Mouse (Mus musculus): Measurements from ENCODE around the gene Efcab2.

The Efcab2 gene

GRCm38 (mm10) chr1:178485138-178485867 lies 79.4 kb downstream of the Efcab2 start:
- DNase-seq (ENCODE audit: low spot score): peak; percentile 2

DNA sequence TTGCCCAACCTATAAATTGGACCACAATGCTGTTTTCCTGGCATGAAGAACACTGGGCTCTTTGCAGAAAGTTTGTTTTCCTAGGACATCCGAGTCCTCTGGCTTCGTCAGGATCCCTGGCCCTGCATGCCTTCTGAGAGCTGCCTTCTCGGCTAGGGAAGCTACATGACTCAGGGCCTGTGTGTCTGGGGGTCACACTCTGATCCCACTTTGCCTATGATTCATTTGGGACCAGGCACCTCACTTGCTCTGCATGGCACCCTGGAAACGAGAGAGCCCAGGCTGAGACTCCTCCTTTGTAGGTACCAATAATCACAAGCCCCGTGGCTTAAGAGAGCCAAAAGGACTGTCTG lies 80.0 kb downstream of the Efcab2 start:
- no peak for DNase-seq (ENCODE audit: low spot score)

DNA sequence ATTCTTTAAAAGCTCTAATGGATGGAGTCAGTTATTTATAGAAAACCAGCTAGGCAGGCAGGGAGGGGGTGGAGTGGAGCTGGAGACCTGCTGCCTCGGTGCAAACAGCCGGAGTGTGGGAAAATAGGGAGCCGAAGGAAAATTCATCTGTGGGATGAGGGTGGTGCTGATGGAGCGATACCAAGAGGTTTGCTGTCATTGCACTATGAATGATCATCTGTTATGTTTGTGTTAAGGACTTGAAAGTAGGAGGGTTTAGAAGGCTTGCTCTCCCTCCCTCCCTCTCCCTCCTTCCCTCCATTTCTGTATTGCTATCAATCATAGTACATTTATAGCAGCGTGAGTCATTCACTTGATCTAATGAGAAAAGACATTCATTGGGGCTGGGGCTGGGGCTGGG lies 80.9 kb downstream of the Efcab2 start:
- DNase-seq (ENCODE audit: low spot score): no peak

GRCm38 (mm10) chr1:178489127-178489526 lies 83.2 kb downstream of the Efcab2 start:
- no peak for DNase-seq (ENCODE audit: low spot score)

GRCm38 (mm10) chr1:178491733-178492132 lies 85.8 kb downstream of the Efcab2 start:
- no peak for DNase-seq (ENCODE audit: low spot score)

GRCm38 (mm10) chr1:178492493-178492892 lies 86.6 kb downstream of the Efcab2 start:
- no peak for DNase-seq (ENCODE audit: low spot score)

- DNase-seq (ENCODE audit: low spot score): no peak
These were observed 90.3 kb downstream of the Efcab2 start for GRCm38 (mm10) chr1:178496186-178496585.

- DNase-seq (ENCODE audit: low spot score): peak; percentile 52
These were observed 91.0 kb downstream of the Efcab2 start for GRCm38 (mm10) chr1:178496841-178497240.

DNA sequence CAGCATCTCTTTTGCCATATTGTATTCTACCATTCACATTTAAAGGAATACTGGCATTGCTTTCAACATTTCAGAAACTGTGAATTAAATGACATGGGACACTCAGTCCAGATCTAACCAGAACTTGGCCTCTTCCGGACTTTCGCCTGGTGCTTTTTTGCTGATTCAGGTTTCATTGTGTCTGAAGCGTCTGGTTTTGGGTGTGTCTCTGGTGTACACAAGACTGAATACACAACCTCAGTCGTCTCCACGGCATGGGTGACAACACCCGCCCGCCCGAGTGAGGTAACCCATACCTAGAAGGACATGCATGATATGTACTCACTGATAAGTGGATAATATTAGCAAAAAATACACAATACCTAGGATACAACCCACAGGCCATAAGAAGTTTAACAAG lies 101.1 kb downstream of the Efcab2 start:
- DNase-seq (ENCODE audit: low spot score): no peak

- no peak for DNase-seq (ENCODE audit: low spot score)
These were observed 106.6 kb downstream of the Efcab2 start for GRCm38 (mm10) chr1:178512323-178513031.

DNA sequence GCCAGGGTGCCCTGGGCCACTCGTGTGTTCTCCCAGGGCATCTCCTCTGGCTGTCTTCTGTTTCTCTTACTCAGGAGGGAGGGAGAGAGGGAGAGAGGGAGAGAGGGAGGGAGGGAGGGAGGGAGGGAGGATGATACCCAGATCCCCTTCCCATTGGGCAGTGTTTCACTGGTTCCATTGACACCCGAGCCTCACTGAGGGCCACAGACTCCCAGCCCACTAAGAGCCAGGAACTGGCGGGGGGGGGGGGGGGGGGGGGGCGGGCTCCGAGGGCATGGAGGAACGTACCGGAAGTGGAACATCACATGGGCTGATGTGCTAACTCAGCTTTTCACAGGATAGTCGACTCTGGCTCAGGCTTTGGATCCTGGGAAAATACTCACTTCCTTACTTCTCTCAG lies 108.1 kb downstream of the Efcab2 start:
- DNase-seq (ENCODE audit: low spot score): no peak

- DNase-seq (ENCODE audit: low spot score): no peak
These were observed 110.0 kb downstream of the Efcab2 start for GRCm38 (mm10) chr1:178515839-178516238.

GRCm38 (mm10) chr1:178522389-178522788 lies 116.5 kb downstream of the Efcab2 start:
- no peak for DNase-seq (ENCODE audit: low spot score)

DNA sequence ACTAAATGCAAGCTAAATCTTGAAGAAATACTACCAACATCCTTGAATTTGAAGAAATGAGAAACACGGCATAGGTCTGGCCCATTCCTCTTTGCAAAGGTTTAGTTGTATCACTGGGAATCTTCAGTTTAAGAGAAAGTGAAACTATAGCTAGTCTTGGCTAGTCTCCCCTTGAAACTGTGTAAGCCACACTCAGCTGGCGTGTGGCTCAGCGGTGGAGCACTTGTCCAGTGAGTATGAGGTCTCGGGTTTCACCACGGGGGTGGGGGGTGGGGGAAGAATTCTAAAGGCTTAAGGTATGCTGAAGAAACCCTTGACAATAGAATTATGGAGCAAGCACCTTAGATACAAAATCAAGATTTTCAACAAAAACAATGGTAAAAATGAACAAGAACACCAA lies 117.3 kb downstream of the Efcab2 start:
- DNase-seq (ENCODE audit: low spot score): no peak

- DNase-seq (ENCODE audit: low spot score): peak; percentile 83
These were observed 121.3 kb downstream of the Efcab2 start for GRCm38 (mm10) chr1:178527185-178527546.

GRCm38 (mm10) chr1:178527547-178528361 lies 121.9 kb downstream of the Efcab2 start:
- peak; percentile 34 for DNase-seq (ENCODE audit: low spot score)

- peak; percentile 77 for DNase-seq (ENCODE audit: low spot score)
These were observed 122.8 kb downstream of the Efcab2 start, which contains the start of gene Kif26b for GRCm38 (mm10) chr1:178528431-178529351. Gene Kif26b (plus strand): TSS chr1:178529125.

DNA sequence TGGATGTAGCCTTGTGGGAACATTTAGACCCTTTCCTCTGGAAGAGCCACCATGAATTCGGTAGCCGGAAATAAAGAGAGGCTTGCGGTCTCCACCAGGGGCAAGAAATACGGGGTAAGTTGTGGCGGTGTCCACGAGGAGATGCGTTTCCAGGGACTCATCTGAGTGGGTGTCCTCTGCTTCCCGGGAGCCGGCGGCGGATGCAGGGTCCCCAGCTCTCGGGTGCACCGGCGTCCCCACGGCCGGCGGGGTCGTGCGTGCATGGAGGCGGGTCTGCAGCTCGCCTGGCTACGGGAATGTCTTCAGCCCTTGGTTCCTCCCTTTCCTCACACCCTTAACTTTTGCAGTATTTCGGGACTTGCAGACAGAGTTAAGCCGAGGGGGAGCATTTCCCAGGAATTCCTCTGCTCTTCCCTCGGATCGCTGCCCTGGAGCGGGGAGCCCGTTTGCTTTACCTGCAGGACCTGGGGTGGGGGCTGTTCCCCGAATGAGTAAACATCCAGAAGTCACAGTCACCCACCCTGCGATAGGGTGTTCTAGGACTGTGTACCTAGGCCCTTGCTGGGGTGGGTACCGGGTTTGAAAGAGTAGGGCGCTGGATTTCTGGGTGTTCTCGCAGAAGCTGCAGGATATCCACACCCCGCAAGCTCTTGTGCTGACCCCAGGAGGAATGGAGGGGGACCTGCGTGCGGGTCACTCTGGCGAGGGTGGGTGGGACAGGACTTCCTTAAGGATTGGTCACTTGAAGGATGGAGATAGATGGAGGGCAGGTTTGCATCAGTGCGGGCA lies 123.8 kb downstream of the Efcab2 start:
- DNase-seq (ENCODE audit: low spot score): peak; percentile 59

GRCm38 (mm10) chr1:178530301-178531078 lies 124.6 kb downstream of the Efcab2 start:
- DNase-seq (ENCODE audit: low spot score): peak; percentile 82
